Mouse (Mus musculus) spleen, adult 2 months (tissue): ENCODE results near the gene Pex3.

Experiments used
- CTCF ChIP-seq: fragments of 200-500 bp; IDR thresholded peaks from 2 replicates; pipeline ENCODE4 v1.5.1; 2011; ENCODE audit warnings: mild to moderate bottlenecking, inconsistent platforms; ENCODE audit not compliant: insufficient read depth, insufficient read length, insufficient replicate concordance; ENCODE audit errors: extremely low read depth
- POLR2A ChIP-seq: fragments of 200-500 bp; IDR thresholded peaks from 2 replicates; pipeline ENCODE4 v1.6.1; 2011; ENCODE audit warnings: low read depth, low read length, inconsistent platforms

DNA sequence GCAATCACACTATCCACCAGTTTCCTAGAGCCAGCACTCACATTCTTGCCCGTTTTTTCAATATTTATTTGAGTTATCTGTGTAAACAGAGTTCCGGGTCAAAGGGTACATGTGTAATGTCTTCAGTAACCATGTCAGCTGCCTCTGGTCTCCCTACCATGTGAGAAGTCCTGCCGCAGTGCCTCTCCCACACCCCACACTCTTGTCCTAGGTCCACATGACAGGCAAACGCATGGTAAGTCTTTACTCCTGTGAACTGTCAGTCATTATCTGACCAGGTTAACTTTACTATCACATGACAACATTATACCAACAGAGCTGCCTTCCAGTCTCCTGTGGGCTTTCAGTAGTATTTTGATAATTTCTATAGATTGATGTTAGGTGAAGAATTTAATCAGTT lies 24.8 kb downstream of the Pex3 start:
- no peak for TF ChIP-seq POLR2A
- no peak for TF ChIP-seq CTCF
